Mouse (Mus musculus) neutrophil, adult 5-6 weeks (primary cell): ENCODE results near the gene Acyp2. TPM values are rescaled to one million over a fixed set of nuclear protein-coding genes. Genes with fewer than 3 reads are reported as not detected.
"Not testable (repeated sequence)": the region's sequence is repeated elsewhere in the genome, so short reads cannot be mapped to it uniquely, and the experiment has no call there.

Experiments
- ATAC-seq: fragments of 151-379, 151-347 bp; 2 replicates; pipeline ENCODE4 v1.8.0; 2017; ENCODE audit warnings: mild to moderate bottlenecking, moderate TSS enrichment; ENCODE audit not compliant: insufficient number of reproducible peaks, poor library complexity, low FRiP score, severe bottlenecking; ENCODE audit errors: extremely low read depth
- total RNA-seq: library from RNA; stranded (forward); fragments of 200-1000 nt; gene quantifications from 2 replicates; pipeline ENCODE4 v1.2.3, GENCODE M21; 2017

The Acyp2 gene
- not detected in 2 replicates for total RNA-seq

DNA sequence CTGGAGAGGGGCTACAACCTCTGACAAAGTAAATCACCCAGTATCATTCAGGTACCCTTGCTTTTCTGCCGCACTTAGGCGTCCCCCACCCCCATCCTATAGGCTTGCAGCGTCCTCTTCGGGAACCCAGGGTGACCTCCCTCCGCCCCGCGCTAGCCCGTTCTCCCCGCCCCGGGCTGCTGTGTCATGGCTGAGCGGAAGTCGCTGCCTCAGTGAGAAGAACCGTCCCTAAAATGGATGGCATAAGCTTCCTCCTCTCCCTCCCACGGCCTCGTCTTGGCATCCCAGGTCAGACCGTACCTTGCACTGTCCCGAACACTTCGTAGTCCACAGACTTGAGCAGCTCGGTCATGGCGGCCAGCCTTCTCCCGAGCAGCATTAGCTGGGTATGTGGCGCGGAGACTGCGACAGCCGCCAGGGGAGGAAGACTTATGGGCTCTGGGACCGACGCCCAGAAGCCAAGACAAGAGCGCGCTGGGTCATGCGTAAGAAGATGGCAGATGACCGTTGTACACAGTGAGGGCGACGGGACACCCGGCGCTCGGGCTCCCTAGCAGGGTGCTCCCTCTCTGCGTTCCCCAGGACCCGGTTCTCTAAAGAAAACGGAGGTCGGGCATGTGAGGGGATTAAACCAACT lies at the start of gene Acyp2:
TSS of gene Acyp2 (minus strand) at position 587 of the 637 bp plus-strand sequence.
- peak; percentile 93 for ATAC-seq

DNA sequence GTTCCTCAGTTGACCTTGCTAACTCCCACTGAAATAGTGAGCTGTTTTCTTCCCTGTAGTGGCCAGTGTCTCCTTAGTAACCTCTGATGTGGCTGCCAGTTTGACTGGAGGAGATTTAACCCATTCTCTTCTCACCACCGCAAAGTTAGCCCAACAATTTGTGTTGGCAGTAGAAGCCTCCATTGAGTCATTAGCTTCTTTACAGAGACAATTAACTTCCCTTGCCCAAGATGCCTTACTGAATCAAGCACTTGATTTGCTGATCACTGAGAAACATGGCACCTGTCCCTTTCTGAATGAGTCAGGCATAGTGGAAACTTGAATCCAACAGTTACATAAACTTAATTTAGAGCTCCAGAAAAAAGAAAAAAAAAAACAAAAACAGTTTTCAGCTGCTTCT lies 40.0 kb upstream of the Acyp2 start:
- ATAC-seq = no peak

DNA sequence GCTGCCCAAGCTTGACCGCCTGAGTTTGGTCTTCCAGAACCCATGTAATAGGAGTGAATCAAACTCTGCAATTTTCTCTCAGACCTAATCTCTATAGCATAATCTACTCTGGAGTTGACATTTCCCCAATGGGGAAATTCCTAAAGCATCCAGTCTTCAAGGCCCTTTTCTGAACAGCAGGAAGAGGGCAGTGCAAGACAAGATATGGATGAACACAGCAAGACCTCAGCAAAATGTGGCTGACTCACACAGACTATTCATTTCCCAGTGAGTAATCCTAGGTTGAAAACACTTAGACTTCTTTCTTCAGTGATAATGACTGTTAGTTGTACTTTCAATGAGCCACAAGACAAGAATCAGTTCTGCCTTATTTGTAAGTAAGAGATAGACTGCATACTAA lies 26.7 kb upstream of the Acyp2 start:
- no peak for ATAC-seq

DNA sequence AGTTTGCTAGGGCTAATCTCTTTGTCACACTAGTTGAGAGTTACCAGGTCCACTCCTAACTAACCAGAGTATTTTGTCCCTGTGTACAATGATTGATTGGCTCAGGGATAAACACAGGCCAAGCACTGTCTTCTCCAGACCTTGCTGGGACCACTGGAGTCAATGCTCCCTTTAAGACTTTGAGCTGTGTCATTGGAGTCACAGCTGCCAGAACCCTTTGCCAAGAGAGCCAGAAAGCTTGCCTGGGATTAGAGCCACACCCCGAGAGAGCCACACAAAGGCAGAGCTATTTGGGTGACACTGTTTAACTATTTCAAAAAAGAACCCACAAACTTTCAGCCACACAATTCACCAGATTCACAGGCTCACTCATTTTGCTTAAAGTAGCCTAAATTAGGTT lies 23.3 kb upstream of the Acyp2 start:
- no peak for ATAC-seq

DNA sequence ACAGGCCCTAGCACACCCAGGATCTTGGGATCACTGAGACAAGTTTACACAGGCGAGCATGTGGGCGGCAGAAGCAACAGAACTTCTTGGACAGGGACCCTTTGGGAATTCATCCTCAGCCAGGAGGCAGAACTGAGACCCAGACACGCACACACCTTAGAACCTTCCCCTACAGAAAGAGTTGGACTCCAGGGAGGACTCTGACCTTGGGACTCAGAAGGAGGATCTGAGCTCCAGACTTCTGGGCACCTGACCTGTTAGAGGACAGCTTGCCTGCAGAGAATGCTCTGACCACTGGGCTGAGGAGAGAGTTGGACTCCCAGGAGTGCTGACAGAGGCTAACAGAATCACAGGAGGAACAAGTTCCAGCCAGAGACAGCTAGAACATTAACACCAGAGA lies 13.6 kb upstream of the Acyp2 start:
- ATAC-seq = no peak

DNA sequence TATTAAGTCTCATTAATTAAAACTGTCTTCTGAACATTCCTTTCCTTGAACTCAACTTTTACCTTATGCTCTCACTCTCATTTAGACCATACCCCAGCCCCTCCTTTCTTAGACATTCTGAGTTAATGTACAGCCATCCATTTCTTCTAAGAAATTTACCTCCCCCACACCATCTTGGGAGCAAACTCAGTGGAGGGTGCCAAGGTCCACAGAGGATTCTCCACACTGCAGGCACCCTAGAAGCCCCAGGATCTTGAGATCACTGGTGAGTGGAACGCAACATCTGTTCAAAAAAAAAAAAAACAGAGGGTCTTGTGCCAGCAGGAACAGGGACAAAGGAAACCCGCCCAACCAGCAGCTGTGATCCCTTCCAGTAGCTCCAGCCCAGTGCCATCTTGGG lies 13.2 kb upstream of the Acyp2 start:
- ATAC-seq = no peak

DNA sequence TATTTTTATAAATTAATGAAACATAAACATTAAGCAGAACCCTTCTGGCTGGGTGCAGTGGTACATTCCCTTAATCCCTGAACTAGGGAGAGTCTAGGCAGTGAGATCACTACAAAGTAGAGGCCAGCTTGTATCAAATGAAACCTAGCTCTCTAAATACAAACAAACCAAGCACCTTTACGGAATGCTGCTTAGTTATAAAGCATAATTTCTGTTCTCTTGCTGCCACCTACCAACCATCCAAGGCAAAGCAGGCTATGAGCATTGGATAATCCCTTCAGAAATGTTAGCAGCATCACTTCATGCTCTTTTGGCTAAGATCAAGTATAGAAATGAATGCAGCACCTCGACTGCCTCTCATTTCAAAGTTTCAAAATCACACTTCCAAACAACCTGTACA lies 7.7 kb upstream of the Acyp2 start:
- no peak for ATAC-seq

DNA sequence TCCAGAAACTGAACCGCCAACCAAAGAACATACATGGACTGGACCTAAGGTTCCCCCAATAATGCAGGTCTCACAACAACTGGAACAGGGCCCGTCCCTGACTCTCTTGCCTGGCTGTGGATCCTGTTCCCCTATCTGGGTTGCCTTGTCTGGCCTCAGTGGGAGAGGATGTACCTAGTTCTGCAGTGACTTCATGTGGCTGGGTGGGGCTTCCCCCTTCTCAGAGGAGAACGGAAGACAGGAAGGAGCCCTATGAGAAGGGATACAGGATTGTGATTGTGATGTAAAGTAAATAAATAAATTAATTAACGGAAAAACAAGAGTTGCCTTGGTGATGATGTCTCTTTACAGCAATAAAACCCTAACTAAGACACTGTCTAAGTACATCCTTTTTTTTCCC lies 6.7 kb upstream of the Acyp2 start:
- no peak for ATAC-seq

DNA sequence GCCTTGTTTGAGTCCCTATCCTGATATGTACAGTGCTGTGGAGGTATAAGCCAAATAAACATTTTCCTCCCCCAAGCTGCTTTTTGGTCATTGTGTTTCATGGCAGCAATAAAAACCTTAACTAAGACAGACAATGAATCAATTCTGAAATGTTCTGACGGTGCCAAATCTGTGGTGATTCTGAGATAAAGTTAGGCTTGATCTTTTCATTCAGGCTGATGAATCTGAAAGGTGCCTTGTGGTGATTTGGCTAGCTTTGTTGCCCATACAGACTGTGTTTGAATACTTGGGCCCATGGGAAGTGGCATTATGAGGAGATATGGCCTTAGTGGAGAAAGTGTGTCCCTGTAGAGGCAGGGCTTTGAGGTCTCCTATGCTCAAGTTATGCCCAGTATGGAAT lies 1.0 kb upstream of the Acyp2 start:
- no peak for ATAC-seq

DNA sequence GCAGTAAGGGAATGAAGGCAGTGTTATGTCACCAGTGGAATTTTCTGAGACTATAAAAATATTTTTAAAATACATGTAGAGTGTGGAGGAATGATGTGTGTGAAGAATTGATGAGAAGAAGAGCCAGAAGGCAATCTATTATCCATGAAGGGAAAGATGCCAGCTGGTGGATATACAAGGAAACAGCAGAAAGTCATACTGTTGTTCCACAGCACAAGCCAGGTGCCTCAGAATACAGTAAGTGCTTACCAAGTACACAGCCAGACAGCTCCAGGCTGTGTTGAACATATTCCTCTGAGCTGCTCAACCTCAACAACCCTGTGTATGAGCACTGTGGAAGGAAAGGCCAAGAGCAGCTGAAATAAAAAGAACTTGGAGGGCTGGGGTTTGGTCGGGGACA lies 13.7 kb downstream of the Acyp2 start:
- no peak for ATAC-seq

DNA sequence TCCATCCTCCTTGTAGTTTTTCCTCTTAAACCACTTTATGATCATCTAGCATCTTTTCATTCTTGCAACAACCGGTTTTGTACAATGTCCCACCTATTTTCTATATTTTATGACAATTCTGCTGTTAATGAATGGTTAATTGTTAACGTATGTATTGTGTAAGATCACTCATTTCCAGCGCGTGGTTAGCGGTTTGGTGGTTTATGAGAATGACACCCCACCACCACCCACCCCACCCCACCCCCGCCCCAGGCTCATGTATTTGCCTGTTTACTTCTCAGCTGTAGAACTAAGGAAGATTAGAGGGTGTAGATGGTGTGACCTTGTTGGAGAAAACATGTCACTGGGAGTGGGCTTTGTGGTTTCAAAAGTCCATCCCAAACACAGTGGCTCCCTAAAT lies 18.9 kb downstream of the Acyp2 start:
- ATAC-seq = no peak

DNA sequence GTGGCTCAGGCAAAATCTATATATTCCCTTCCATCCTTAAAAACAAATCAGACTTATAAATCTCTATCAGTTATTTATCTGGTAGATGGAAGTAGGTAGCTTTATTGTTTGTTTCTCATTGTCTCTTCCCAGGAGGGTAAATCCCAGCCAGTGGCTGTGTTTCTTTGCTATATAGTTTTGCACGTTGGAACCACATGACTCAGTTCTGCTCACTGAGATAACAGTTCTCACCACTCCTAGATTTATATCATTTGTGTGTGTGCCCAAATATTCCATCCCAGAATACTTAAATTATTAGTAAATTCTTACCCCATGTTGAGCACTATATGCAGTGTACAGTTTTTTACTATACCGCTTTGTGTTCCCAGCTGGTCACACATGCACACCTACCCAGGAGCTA lies 26.2 kb downstream of the Acyp2 start:
- ATAC-seq = no peak

DNA sequence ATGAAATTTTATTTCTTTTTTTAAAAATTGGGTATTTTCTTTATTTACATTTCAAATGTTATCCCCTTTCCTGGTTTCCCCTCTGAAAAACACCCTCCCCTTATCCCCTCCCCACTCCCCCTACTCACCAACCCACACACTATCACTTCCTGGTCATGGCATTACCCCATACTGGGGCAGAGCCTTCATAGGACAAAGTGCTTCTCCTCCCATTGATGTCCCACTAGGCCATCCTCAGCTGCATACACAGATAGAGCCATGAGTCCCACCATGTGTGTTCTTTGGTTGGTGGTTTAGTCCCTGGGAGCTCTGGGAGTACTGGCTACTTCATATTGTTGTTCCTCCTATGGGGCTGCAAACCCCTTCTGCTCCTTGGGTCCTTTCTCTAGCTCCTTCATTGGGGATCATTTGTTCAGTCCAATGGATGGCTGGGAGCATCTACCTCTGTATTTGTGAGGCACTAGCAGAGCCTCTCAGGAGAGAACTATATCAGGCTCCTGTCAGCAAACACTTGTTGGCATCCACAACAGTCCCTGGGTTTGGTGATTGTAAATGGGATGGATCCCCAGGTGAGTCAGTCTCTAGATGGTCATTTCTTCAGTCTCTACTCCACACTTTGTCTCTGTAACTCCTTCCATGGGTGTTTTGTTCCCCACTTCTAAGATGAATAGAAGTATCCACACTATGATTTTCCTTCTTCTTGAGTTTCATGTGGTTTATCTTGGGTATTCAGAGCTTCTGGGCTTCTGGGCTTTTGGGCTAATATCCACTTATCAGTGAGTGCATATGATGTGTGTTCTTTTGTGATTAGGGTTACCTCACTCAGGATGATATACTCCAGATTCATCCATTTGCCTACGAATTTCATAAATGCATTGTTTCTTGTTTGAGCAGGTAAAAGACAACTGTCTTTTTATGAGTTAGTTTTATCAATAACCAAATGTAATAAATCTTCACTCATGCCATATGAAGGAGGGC lies 27.7 kb downstream of the Acyp2 start:
- not testable (repeated sequence) for ATAC-seq

DNA sequence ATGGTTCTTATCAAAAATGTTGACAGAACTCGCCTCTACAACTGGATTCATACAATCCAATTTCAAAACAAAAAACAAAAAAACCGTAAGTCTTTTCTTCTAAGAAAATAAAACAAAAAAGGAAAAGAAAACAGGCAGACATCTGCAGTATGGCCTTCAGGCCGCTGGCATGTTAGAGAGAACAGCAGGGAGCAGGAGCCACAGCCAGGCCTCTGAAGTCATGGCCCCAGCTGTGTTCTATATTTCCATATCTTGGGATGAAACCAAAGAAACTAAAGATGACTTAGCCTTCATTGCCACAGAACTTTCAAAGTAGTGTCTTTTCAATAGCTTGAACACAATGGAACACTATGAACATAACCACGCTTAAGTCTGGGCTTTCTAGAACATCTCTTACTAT lies 31.2 kb downstream of the Acyp2 start:
- ATAC-seq = no peak

DNA sequence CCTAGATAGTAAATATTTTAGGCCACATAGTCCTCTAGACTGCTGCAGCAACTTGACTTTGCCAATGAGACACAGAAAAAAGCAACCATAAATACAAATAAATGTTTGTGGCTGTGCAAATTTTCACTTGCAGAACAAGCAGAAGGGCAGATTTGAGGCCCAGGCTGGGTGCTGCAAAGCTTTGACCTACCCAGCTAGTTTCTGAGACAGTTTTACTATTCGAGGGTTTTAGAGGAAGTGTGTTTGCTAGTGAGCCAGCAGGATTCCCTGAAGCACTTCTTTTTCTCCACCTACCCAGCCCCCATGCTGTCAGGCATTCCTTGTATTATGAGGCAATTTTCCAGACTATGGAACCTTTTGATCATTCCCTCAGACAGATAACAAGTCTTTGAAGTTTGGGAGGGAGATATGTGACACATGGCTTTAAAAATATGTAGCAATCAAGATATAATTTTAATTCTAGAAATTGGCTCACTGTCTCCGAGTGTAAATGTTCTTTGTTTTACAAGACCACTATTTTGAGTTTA lies 31.8 kb downstream of the Acyp2 start:
- no peak for ATAC-seq

DNA sequence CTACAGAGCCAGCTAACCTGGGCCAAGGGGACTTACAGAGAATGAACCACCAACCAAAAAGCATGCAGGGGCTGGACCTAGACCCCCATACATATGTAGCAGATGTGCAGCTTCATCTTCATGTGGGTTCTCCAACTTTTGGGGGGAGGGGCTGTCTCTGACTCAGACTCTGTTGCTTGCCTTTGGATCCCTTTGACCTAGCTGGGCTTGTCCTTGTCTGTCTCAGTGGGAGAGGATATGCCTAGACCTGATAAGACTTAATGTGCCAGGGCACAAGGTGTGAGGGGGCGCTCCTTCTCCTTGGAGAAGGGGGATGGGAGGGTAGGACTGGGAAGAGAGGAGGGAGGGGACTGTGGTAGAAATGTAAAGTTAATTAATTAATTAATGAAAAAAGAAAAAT lies 33.4 kb downstream of the Acyp2 start:
- ATAC-seq = no peak

DNA sequence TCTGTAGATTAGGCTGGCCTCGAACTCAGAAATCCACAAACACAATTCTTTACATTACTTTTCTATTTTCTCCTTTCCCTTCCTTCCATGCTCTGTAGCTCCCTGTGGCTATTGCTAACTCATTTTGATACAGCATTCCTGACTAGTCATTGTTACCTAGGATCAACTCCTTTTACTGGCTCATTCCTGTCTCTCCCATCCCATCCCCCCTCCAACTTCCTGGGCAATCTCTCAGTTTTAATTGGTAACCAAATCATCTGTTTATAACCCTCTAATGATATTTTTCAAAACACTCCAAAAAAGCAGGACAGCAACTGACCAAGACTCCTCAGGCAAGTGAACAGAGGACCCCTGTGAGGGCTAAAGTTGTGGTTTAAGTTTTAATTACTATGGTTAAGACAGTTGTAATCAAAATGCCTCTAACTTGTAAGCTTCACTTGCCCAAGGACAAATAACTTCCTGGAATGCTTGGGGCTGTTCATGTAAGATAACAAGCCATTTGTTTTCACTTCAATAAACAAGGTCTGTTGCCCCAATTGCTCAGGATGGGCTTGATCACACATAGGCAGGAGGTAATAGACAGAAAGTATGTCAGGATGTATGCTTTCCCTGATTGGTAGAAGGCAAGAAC lies 35.4 kb downstream of the Acyp2 start:
- ATAC-seq = no peak

DNA sequence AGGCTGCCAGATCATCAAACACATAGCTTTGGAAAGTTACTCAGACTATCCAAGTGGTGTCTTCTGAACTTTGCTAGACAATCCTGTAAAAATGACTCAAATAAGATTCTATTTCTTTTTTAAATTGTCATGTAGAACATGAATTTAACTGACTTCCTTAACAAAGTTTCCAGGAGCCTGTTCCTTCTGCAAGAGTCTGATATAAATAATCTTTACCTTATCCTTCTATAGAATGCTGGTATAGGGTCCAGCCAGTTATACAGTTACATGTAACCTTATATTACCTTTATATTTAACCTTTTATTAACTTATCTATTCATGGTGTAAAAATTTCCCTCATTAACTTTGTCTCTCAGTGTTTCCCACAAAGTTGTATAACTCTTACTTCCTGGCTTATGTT lies 36.7 kb downstream of the Acyp2 start:
- ATAC-seq = no peak

DNA sequence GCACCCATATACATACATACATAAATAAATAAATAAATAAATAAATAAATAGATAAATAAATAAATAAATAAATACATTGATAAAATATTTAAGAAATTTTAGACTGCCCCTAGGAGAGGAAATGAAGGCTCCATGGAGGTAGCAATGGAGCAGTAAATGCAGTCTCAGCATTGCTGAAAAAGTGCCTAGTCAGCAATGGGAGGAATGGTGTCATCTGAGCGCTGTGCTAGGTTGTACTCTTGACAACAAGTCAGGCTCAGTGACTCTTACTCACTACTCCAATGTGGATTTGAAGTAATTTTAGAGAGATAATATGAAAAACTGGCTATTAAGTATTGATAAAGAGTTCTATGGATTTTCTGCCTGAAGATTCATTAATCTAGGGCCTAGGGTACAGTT lies 40.1 kb downstream of the Acyp2 start:
- ATAC-seq = no peak
